9 mouse cellular contexts compared by ENCODE assay signal in genomic region chr5:24596519-24597171, GRCm38 (mm10). TPM values are rescaled to one million over a fixed set of nuclear protein-coding genes. Genes with fewer than 3 reads are reported as not detected.
A peak's percentile ranks its signal among the peaks of the same experiment; 100 is the strongest.
DNase-seq lines count a peak whose midpoint lies in the region; ATAC-seq and TF ChIP-seq lines count a peak whose summit lies in the region.
"Had no signal": no experiment of that assay in that cellular context is flagged by ENCODE, and none has a peak within 500 bp of the region (broad histone marks: within the 10 kb centered on the region; RNA-seq: fewer than 3 reads in every experiment).

No protein-coding gene starts in this region.

- peak; percentile 40 to 41 for DNase-seq in cerebellum, adult 2 months
- no peak for DNase-seq in cerebellum, adult 9-10 months
- DNase-seq in forebrain, embryonic 11.5 days (ENCODE audit: low spot score) = peak; percentile 83
- DNase-seq in hindbrain, postnatal 0 days (ENCODE audit: low spot score) = peak; percentile 80
- peak; percentile 76 for DNase-seq in right cerebral cortex, adult 2 months (ENCODE audit: low spot score in 2 of 2)
- no peak for DNase-seq in yolk sac, embryonic 10.5 days (ENCODE audit: low spot score)

- H3K9ac ChIP-seq in forebrain, embryonic 11.5 days (ENCODE audit: low read length) = peak overlapping the region; percentile 55
- H3K9ac ChIP-seq in hindbrain, postnatal 0 days (replicated peaks; ENCODE audit: low read length) = peak overlapping the region; percentile 22
- H3K9ac ChIP-seq in limb, embryonic 15.5 days = no peak overlapping the region

- no peak overlapping the region for H3K27ac ChIP-seq in cerebellum, adult 2 months (ENCODE audit: insufficient read depth, low read length)
- H3K27ac ChIP-seq in forebrain, embryonic 11.5 days (ENCODE audit: low read depth, low read length) = peak overlapping the region; percentile 98
- H3K27ac ChIP-seq in hindbrain, postnatal 0 days = peak overlapping the region; percentile 82
- peak overlapping the region; percentile 54 for H3K27ac ChIP-seq in limb, embryonic 15.5 days

- TF ChIP-seq POLR2A in cerebellum, adult 2 months (IDR thresholded peaks at IDR 0.05; ENCODE audit: borderline replicate concordance, insufficient read depth, low read length) = no peak

- no peaks in the 10 kb centered on the region for H3K9me3 ChIP-seq in E14TG2a.4 (ENCODE audit: low read length)
- H3K9me3 ChIP-seq in forebrain, embryonic 11.5 days (ENCODE audit: control insufficient read depth, low read length) = no peaks in the 10 kb centered on the region
- no peaks in the 10 kb centered on the region for H3K9me3 ChIP-seq in hindbrain, postnatal 0 days (ENCODE audit: low read length)
- H3K9me3 ChIP-seq in limb, embryonic 15.5 days = no peaks in the 10 kb centered on the region

- H3K4me3 ChIP-seq in cerebellum, adult 2 months (replicated peaks; ENCODE audit: insufficient read depth, low read depth, low read length) = no peak overlapping the region
- H3K4me3 ChIP-seq in E14TG2a.4 (replicated peaks; ENCODE audit: low read length) = 0 out of 2 replicates have a peak overlapping the region, but pooled peaks have one; percentile 17
- H3K4me3 ChIP-seq in forebrain, embryonic 11.5 days (ENCODE audit: low read depth, low read length) = peak overlapping the region; percentile 3; the same call in 1 of the 2 replicates
- H3K4me3 ChIP-seq in hindbrain, postnatal 0 days (ENCODE audit: low read length) = no peak overlapping the region
- no peak overlapping the region for H3K4me3 ChIP-seq in limb, embryonic 15.5 days

- peaks cover 29% of the 10 kb centered on the region for H3K36me3 ChIP-seq in E14TG2a.4 (ENCODE audit: insufficient read depth, low read length)
- H3K36me3 ChIP-seq in forebrain, embryonic 11.5 days (ENCODE audit: control insufficient read depth, insufficient read depth, low read length) = peaks cover 17% of the 10 kb centered on the region; the same call in 1 of the 2 replicates
- H3K36me3 ChIP-seq in hindbrain, postnatal 0 days (ENCODE audit: insufficient read depth, low read length) = peaks cover 11% of the 10 kb centered on the region
- H3K36me3 ChIP-seq in limb, embryonic 15.5 days = peaks cover 46% of the 10 kb centered on the region

- no peak for TF ChIP-seq CTCF in cerebellum, adult 2 months (IDR thresholded peaks at IDR 0.05; ENCODE audit: borderline replicate concordance, insufficient read depth, low read depth, low read length)
- no peak for TF ChIP-seq CTCF in E14TG2a.4 (conservative IDR thresholded peaks at IDR 0.05; ENCODE audit: low read length)
- TF ChIP-seq CTCF in hindbrain, postnatal 0 days (IDR thresholded peaks at IDR 0.05; ENCODE audit: low read depth) = no peak

- peak overlapping the region; percentile 44 for H3K4me2 ChIP-seq in forebrain, embryonic 11.5 days (ENCODE audit: low read depth, low read length, severe bottlenecking)
- peak overlapping the region; percentile 40 for H3K4me2 ChIP-seq in hindbrain, postnatal 0 days (ENCODE audit: low read depth, low read length)
- H3K4me2 ChIP-seq in limb, embryonic 15.5 days = peak overlapping the region; percentile 2; the same call in 1 of the 2 replicates

- peaks cover 24% of the 10 kb centered on the region for H3K4me1 ChIP-seq in cerebellum, adult 2 months (ENCODE audit: control insufficient read depth, insufficient read depth, low read length)
- H3K4me1 ChIP-seq in E14TG2a.4 (replicated peaks; ENCODE audit: low read depth, low read length) = peaks cover 75% of the 10 kb centered on the region
- H3K4me1 ChIP-seq in forebrain, embryonic 11.5 days (replicated peaks; ENCODE audit: control insufficient read depth, insufficient read depth, low read length) = peaks cover 47% of the 10 kb centered on the region
- H3K4me1 ChIP-seq in hindbrain, postnatal 0 days (ENCODE audit: insufficient read depth, low read length) = peaks cover 35% of the 10 kb centered on the region
- peaks cover 59% of the 10 kb centered on the region for H3K4me1 ChIP-seq in limb, embryonic 15.5 days

- WGBS in cerebellum, adult 2 months = 12% methylated on average over 11 of the region's 11 CpGs
- 6% methylated on average over 11 of the region's 11 CpGs for WGBS in forebrain, embryonic 11.5 days
- WGBS in hindbrain, postnatal 0 days = 9% methylated on average over 11 of the region's 11 CpGs
- WGBS in limb, embryonic 15.5 days = 21% methylated on average over 11 of the region's 11 CpGs

- ATAC-seq in forebrain, embryonic 11.5 days (replicated peaks; ENCODE audit: low FRiP score) = peak; percentile 73
- peak; percentile 21; the same call in 1 of the 2 replicates for ATAC-seq in hindbrain, postnatal 0 days
- no peak for ATAC-seq in limb, embryonic 15.5 days (ENCODE audit: insufficient number of reproducible peaks, low FRiP score, low TSS enrichment, low read depth)

- no peaks in the 10 kb centered on the region for H3K27me3 ChIP-seq in cerebellum, adult 2 months (ENCODE audit: control insufficient read depth, insufficient read depth, low read length)
- H3K27me3 ChIP-seq in E14TG2a.4 (ENCODE audit: insufficient read depth, low read length) = peaks cover 49% of the 10 kb centered on the region
- no peaks in the 10 kb centered on the region for H3K27me3 ChIP-seq in forebrain, embryonic 11.5 days (ENCODE audit: control insufficient read depth, insufficient read depth, low read length)
- H3K27me3 ChIP-seq in hindbrain, postnatal 0 days (ENCODE audit: insufficient read depth, low read length) = no peaks in the 10 kb centered on the region
- H3K27me3 ChIP-seq in limb, embryonic 15.5 days = no peaks in the 10 kb centered on the region

RNA-seq across cellular contexts. Expression of gene Chpf2, which starts 10.1 kb away (rescaled TPM):
- polyA plus RNA-seq in cerebellum, adult 2 months (2012; rRNA removed) = 46.3 and 48.9 TPM in 2 replicates
- 11.4 and 11.5 TPM in 2 replicates for polyA plus RNA-seq in forebrain, embryonic 11.5 days (2014; fragmentation: Nextera tagmentation; extraction: Ambion mirVana)
- 38.3 and 46.2 TPM in 2 replicates for total RNA-seq in hindbrain, postnatal 0 days (2014; rRNA removed)
- polyA plus RNA-seq in hindbrain, postnatal 0 days (2015; fragmentation: Nextera tagmentation; extraction: Ambion mirVana) = 25.0 and 26.9 TPM in 2 replicates
- polyA plus RNA-seq in limb, embryonic 15.5 days (2015; fragmentation: Nextera tagmentation; extraction: Ambion mirVana) = 37.7 and 39.5 TPM in 2 replicates

RNA-seq across cellular contexts. Expression of gene Abcf2, which starts 19.4 kb away (rescaled TPM):
- polyA plus RNA-seq in cerebellum, adult 2 months (2012; rRNA removed) = 101 TPM in 2 replicates
- polyA plus RNA-seq in forebrain, embryonic 11.5 days (2014; fragmentation: Nextera tagmentation; extraction: Ambion mirVana) = 153 and 165 TPM in 2 replicates
- total RNA-seq in hindbrain, postnatal 0 days (2014; rRNA removed) = 60.6 and 65.6 TPM in 2 replicates
- polyA plus RNA-seq in hindbrain, postnatal 0 days (2015; fragmentation: Nextera tagmentation; extraction: Ambion mirVana) = 65.4 and 66.5 TPM in 2 replicates
- 97.2 and 98.2 TPM in 2 replicates for polyA plus RNA-seq in limb, embryonic 15.5 days (2015; fragmentation: Nextera tagmentation; extraction: Ambion mirVana)

RNA-seq across cellular contexts. Expression of gene Smarcd3, which starts 27.6 kb away (rescaled TPM):
- polyA plus RNA-seq in cerebellum, adult 2 months (2012; rRNA removed) = 89.9 and 102 TPM in 2 replicates
- polyA plus RNA-seq in forebrain, embryonic 11.5 days (2014; fragmentation: Nextera tagmentation; extraction: Ambion mirVana) = 76.0 and 93.8 TPM in 2 replicates
- total RNA-seq in hindbrain, postnatal 0 days (2014; rRNA removed) = 246 and 262 TPM in 2 replicates
- 114 and 128 TPM in 2 replicates for polyA plus RNA-seq in hindbrain, postnatal 0 days (2015; fragmentation: Nextera tagmentation; extraction: Ambion mirVana)
- polyA plus RNA-seq in limb, embryonic 15.5 days (2015; fragmentation: Nextera tagmentation; extraction: Ambion mirVana) = 32.4 and 37.2 TPM in 2 replicates

RNA-seq across cellular contexts. Expression of gene 4931409K22Rik, which starts 40.0 kb away (rescaled TPM):
- polyA plus RNA-seq in cerebellum, adult 2 months (2012; rRNA removed) = not detected in 2 replicates
- polyA plus RNA-seq in forebrain, embryonic 11.5 days (2014; fragmentation: Nextera tagmentation; extraction: Ambion mirVana) = 0.20 TPM in 1 of 2 replicates, not detected in the other
- total RNA-seq in hindbrain, postnatal 0 days (2014; rRNA removed) = not detected in 2 replicates
- polyA plus RNA-seq in hindbrain, postnatal 0 days (2015; fragmentation: Nextera tagmentation; extraction: Ambion mirVana) = 0.09 and 0.16 TPM in 2 replicates
- 0.14 and 0.26 TPM in 2 replicates for polyA plus RNA-seq in limb, embryonic 15.5 days (2015; fragmentation: Nextera tagmentation; extraction: Ambion mirVana)
- total RNA-seq: CH12.LX had no signal

RNA-seq across cellular contexts. Expression of gene Asb10, which starts 55.9 kb away (rescaled TPM):
- 0.18 and 0.21 TPM in 2 replicates for polyA plus RNA-seq in cerebellum, adult 2 months (2012; rRNA removed)
- polyA plus RNA-seq in forebrain, embryonic 11.5 days (2014; fragmentation: Nextera tagmentation; extraction: Ambion mirVana) = 0.11 TPM in 1 of 2 replicates, not detected in the other
- total RNA-seq in hindbrain, postnatal 0 days (2014; rRNA removed) = 0.10 TPM in 1 of 2 replicates, not detected in the other
- 0.16 and 0.21 TPM in 2 replicates for polyA plus RNA-seq in hindbrain, postnatal 0 days (2015; fragmentation: Nextera tagmentation; extraction: Ambion mirVana)
- 0.99 and 1.8 TPM in 2 replicates for polyA plus RNA-seq in limb, embryonic 15.5 days (2015; fragmentation: Nextera tagmentation; extraction: Ambion mirVana)
- total RNA-seq: CH12.LX had no signal

Comparison
In these comparisons a context has a peak if more than half of its experiments do, and no peak if none do; other contexts are left out.
1. DNase-seq: peak in cerebellum, adult 2 months (2 of 2), forebrain, embryonic 11.5 days (single experiment), hindbrain, postnatal 0 days (single experiment) and right cerebral cortex, adult 2 months (2 of 2); none in cerebellum, adult 9-10 months (single experiment) and yolk sac, embryonic 10.5 days (single experiment).
2. H3K4me3 ChIP-seq: peak in E14TG2a.4 (single experiment) and forebrain, embryonic 11.5 days (single experiment); none in cerebellum, adult 2 months (single experiment), hindbrain, postnatal 0 days (single experiment) and limb, embryonic 15.5 days (single experiment).
3. Peak in every context shown above with its lines, with median percentiles within 50 percentile points of each other: H3K4me2 ChIP-seq.